In genomic region chr17:11644873-11645464, GRCm38 (mm10) we compare ENCODE assay signal across 27 mouse cellular contexts.
DNase-seq lines count a peak whose midpoint lies in the region; ATAC-seq and TF ChIP-seq lines count a peak whose summit lies in the region.
"Had no signal": no experiment of that assay in that cellular context is flagged by ENCODE, and none has a peak within 500 bp of the region (broad histone marks: within the 10 kb centered on the region; RNA-seq: fewer than 3 reads in every experiment).

No protein-coding gene starts in this region.

- H3K4me1 ChIP-seq in forebrain, embryonic 12.5 days = peaks cover 16% of the 10 kb centered on the region; the same call in 1 of the 2 replicates
- H3K4me1 ChIP-seq in forebrain, embryonic 15.5 days = peaks cover 5% of the 10 kb centered on the region
- peaks cover 13% of the 10 kb centered on the region for H3K4me1 ChIP-seq in midbrain, embryonic 13.5 days (replicated peaks)
- H3K4me1 ChIP-seq in midbrain, embryonic 15.5 days = no peaks in the 10 kb centered on the region
- no peaks in the 10 kb centered on the region for H3K4me1 ChIP-seq in midbrain, embryonic 16.5 days (ENCODE audit: control insufficient read depth, insufficient read depth, low read length)
- H3K4me1 ChIP-seq: heart, embryonic 12.5 days; intestine, embryonic 15.5 days; liver, embryonic 12.5 days; megakaryocyte, embryonic 14.5 days had no signal

- ATAC-seq in forebrain, embryonic 12.5 days (ENCODE audit: low FRiP score) = peak; percentile 67; the same call in 1 of the 2 replicates
- ATAC-seq in forebrain, embryonic 15.5 days (replicated peaks) = no peak
- ATAC-seq in midbrain, embryonic 13.5 days = peak; percentile 45; the same call in 1 of the 2 replicates
- ATAC-seq in midbrain, embryonic 15.5 days (replicated peaks) = no peak
- ATAC-seq in midbrain, embryonic 16.5 days = 0 out of 2 replicates have a peak, but pooled peaks have one; percentile 21
- ATAC-seq: hindbrain, postnatal 0 days; intestine, embryonic 15.5 days; liver, embryonic 12.5 days; liver, postnatal 0 days had no signal

- no peaks in the 10 kb centered on the region for H3K9me3 ChIP-seq in forebrain, embryonic 12.5 days
- H3K9me3 ChIP-seq in forebrain, embryonic 15.5 days = no peaks in the 10 kb centered on the region
- H3K9me3 ChIP-seq in midbrain, embryonic 13.5 days = no peaks in the 10 kb centered on the region
- no peaks in the 10 kb centered on the region for H3K9me3 ChIP-seq in midbrain, embryonic 15.5 days
- no peaks in the 10 kb centered on the region for H3K9me3 ChIP-seq in midbrain, embryonic 16.5 days (replicated peaks; ENCODE audit: control insufficient read depth, low read length, poor library complexity, severe bottlenecking)
- H3K9me3 ChIP-seq: G1E; heart, embryonic 12.5 days; intestine, embryonic 15.5 days; liver, embryonic 12.5 days had no signal

- TF ChIP-seq CTCF in brain, embryonic 14.5 days (IDR thresholded peaks at IDR 0.05; ENCODE audit: borderline replicate concordance, extremely low read depth, insufficient read depth, insufficient read length) = no peak

- no peak overlapping the region for H3K9ac ChIP-seq in forebrain, embryonic 12.5 days
- no peak overlapping the region for H3K9ac ChIP-seq in forebrain, embryonic 15.5 days (replicated peaks)
- no peak overlapping the region for H3K9ac ChIP-seq in midbrain, embryonic 13.5 days (replicated peaks)
- H3K9ac ChIP-seq in midbrain, embryonic 15.5 days = no peak overlapping the region
- no peak overlapping the region for H3K9ac ChIP-seq in midbrain, embryonic 16.5 days (ENCODE audit: low read depth, low read length)
- H3K9ac ChIP-seq: heart, embryonic 12.5 days; intestine, embryonic 15.5 days; liver, embryonic 12.5 days; liver, postnatal 0 days had no signal

- no peak for TF ChIP-seq POLR2A in brain, embryonic 14.5 days (IDR thresholded peaks at IDR 0.05; ENCODE audit: borderline replicate concordance, extremely low read depth, insufficient read depth, insufficient read length, poor library complexity, severe bottlenecking)

- H3K4me3 ChIP-seq in forebrain, embryonic 12.5 days (replicated peaks) = no peak overlapping the region
- H3K4me3 ChIP-seq in forebrain, embryonic 15.5 days = no peak overlapping the region
- H3K4me3 ChIP-seq in midbrain, embryonic 13.5 days (replicated peaks) = no peak overlapping the region
- H3K4me3 ChIP-seq in midbrain, embryonic 15.5 days = no peak overlapping the region
- no peak overlapping the region for H3K4me3 ChIP-seq in midbrain, embryonic 16.5 days (ENCODE audit: low read depth, low read length)
- H3K4me3 ChIP-seq: heart, adult 2 months; heart, embryonic 12.5 days; intestine, embryonic 15.5 days; liver, embryonic 12.5 days; megakaryocyte, embryonic 14.5 days had no signal

- WGBS in forebrain, embryonic 12.5 days = 55% methylated on average over 3 of the region's 3 CpGs
- WGBS in forebrain, embryonic 15.5 days = 49% methylated on average over 3 of the region's 3 CpGs
- 64% methylated on average over 3 of the region's 3 CpGs for WGBS in midbrain, embryonic 13.5 days
- 64% methylated on average over 3 of the region's 3 CpGs for WGBS in midbrain, embryonic 15.5 days
- 64% methylated on average over 3 of the region's 3 CpGs for WGBS in midbrain, embryonic 16.5 days

- peak; percentile 74 for DNase-seq in brain, embryonic 14.5 days (ENCODE audit: low read depth)
- no peak for DNase-seq in frontal cortex, postnatal 14 days (ENCODE audit: low spot score in 2 of 2)
- DNase-seq: adrenal gland, adult 8-10 months; cerebellum, adult 8-10 months; cerebellum, postnatal 36 days; heart, adult 2 months; heart, postnatal 4 days; kidney, adult 8-10 months; kidney, postnatal 4 days; left cerebral cortex, postnatal 4 days; liver, postnatal 0 days; lung, postnatal 4 days; right cerebral cortex, adult 18-20 months; spleen, adult 18-20 months; thymus, postnatal 14 days had no signal

- H3K27me3 ChIP-seq in forebrain, embryonic 12.5 days = no peaks in the 10 kb centered on the region
- no peaks in the 10 kb centered on the region for H3K27me3 ChIP-seq in forebrain, embryonic 15.5 days
- H3K27me3 ChIP-seq in midbrain, embryonic 13.5 days = 0 out of 2 replicates have a peak, but pooled peaks cover 2% of the 10 kb centered on the region
- no peaks in the 10 kb centered on the region for H3K27me3 ChIP-seq in midbrain, embryonic 15.5 days (replicated peaks)
- H3K27me3 ChIP-seq in midbrain, embryonic 16.5 days (ENCODE audit: control insufficient read depth, insufficient read depth, low read depth, low read length) = no peaks in the 10 kb centered on the region
- H3K27me3 ChIP-seq: intestine, embryonic 15.5 days; liver, embryonic 12.5 days; megakaryocyte, embryonic 14.5 days had no signal

- no peaks in the 10 kb centered on the region for H3K36me3 ChIP-seq in forebrain, embryonic 12.5 days (replicated peaks)
- no peaks in the 10 kb centered on the region for H3K36me3 ChIP-seq in forebrain, embryonic 15.5 days
- H3K36me3 ChIP-seq in midbrain, embryonic 13.5 days = no peaks in the 10 kb centered on the region
- no peaks in the 10 kb centered on the region for H3K36me3 ChIP-seq in midbrain, embryonic 15.5 days (replicated peaks)
- no peaks in the 10 kb centered on the region for H3K36me3 ChIP-seq in midbrain, embryonic 16.5 days (ENCODE audit: control insufficient read depth, insufficient read depth, low read length)
- H3K36me3 ChIP-seq: G1E; heart, embryonic 12.5 days; intestine, embryonic 15.5 days; liver, embryonic 12.5 days had no signal

- no peak overlapping the region for H3K27ac ChIP-seq in forebrain, embryonic 12.5 days
- no peak overlapping the region for H3K27ac ChIP-seq in forebrain, embryonic 15.5 days (replicated peaks)
- no peak overlapping the region for H3K27ac ChIP-seq in midbrain, embryonic 13.5 days
- H3K27ac ChIP-seq in midbrain, embryonic 15.5 days = no peak overlapping the region
- no peak overlapping the region for H3K27ac ChIP-seq in midbrain, embryonic 16.5 days (ENCODE audit: low read length)
- H3K27ac ChIP-seq: heart, adult 2 months; hindbrain, postnatal 0 days; intestine, embryonic 15.5 days; kidney, postnatal 0 days; liver, embryonic 12.5 days had no signal

- H3K4me2 ChIP-seq in forebrain, embryonic 12.5 days = no peak overlapping the region
- no peak overlapping the region for H3K4me2 ChIP-seq in forebrain, embryonic 15.5 days (replicated peaks)
- H3K4me2 ChIP-seq in midbrain, embryonic 13.5 days (replicated peaks) = no peak overlapping the region
- H3K4me2 ChIP-seq in midbrain, embryonic 15.5 days = no peak overlapping the region
- no peak overlapping the region for H3K4me2 ChIP-seq in midbrain, embryonic 16.5 days (ENCODE audit: low read length)
- H3K4me2 ChIP-seq: heart, embryonic 12.5 days; intestine, embryonic 15.5 days; liver, embryonic 12.5 days had no signal

Comparison
In these comparisons a context has a peak if more than half of its experiments do, and no peak if none do; other contexts are left out.
1. ATAC-seq: peak in forebrain, embryonic 12.5 days (single experiment), midbrain, embryonic 13.5 days (single experiment) and midbrain, embryonic 16.5 days (single experiment); none in forebrain, embryonic 15.5 days (single experiment) and midbrain, embryonic 15.5 days (single experiment).